Mouse (Mus musculus) embryonic facial prominence, embryonic 10.5 days (tissue): ENCODE data around the gene Use1. TPM values are rescaled to one million over a fixed set of nuclear protein-coding genes. Genes with fewer than 3 reads are reported as not detected.

Experiments used
- DNase-seq: peaks from one replicate; pipeline ENCODE4 v3.0.0-alpha.2; 2017; ENCODE audit warnings: low spot score
- H3K27ac ChIP-seq: fragments of 300-500 bp; sonication (generic); replicated peaks from 2 replicates; pipeline ENCODE4 v1.5.1; 2016; ENCODE audit warnings: mild to moderate bottlenecking
- H3K27me3 ChIP-seq: fragments of 300-500 bp; sonication (generic); replicated peaks from 2 replicates; pipeline ENCODE4 v1.6.1; 2016; ENCODE audit warnings: low read depth, mild to moderate bottlenecking; ENCODE audit not compliant: poor library complexity, severe bottlenecking
- H3K36me3 ChIP-seq: fragments of 300-500 bp; sonication (generic); replicated peaks from 2 replicates; pipeline ENCODE4 v1.6.1; 2016; ENCODE audit warnings: mild to moderate bottlenecking, moderate library complexity
- H3K4me1 ChIP-seq: fragments of 300-500 bp; sonication (generic); 2 replicates; pipeline ENCODE4 v1.6.1; 2016
- H3K4me3 ChIP-seq: fragments of 300-500 bp; sonication (generic); 2 replicates; pipeline ENCODE4 v1.5.1; 2016; ENCODE audit warnings: mild to moderate bottlenecking, moderate library complexity
- H3K9me3 ChIP-seq: fragments of 300-500 bp; sonication (generic); 2 replicates; pipeline ENCODE4 v1.6.1; 2016; ENCODE audit warnings: mild to moderate bottlenecking
- WGBS: fragments of 180-500 bp; shearing (Covaris S2); methylation state at CpG from one replicate; pipeline ENCODE4 v1.1.7; 2016; 5-methylcytosine and 5-hydroxymethylcytosine counted together
- polyA plus RNA-seq: library from polyadenylated mRNA; unstranded; fragments of >200 nt; fragmentation: Nextera tagmentation; extraction: Ambion mirVana; gene quantifications from 2 replicates; pipeline ENCODE4 v1.2.1, GENCODE M21; 2016

The Use1 gene
- polyA plus RNA-seq, 1 experiment from 2014 or later, result 84.3 TPM

GRCm38 (mm10) chr8:71380178-71381171 is 13.8 kb downstream of the Use1 start:
- H3K27ac ChIP-seq, result peak overlapping the region; percentile 97

GRCm38 (mm10) chr8:71381421-71381970 is 14.8 kb downstream of the Use1 start, which contains the start of gene Nr2f6:
Gene Nr2f6, minus strand, starts transcription at chr8:71381960.
- WGBS, result 4% methylated on average over 89 of the region's 89 CpGs
- H3K27me3 ChIP-seq, result peaks cover 14% of the 10 kb centered on the region
- no peaks in the 10 kb centered on the region for H3K9me3 ChIP-seq
- peak; percentile 88 for DNase-seq
- H3K27ac ChIP-seq, result peak within 1 kb of the TSS; percentile 97
- H3K4me1 ChIP-seq, result peaks cover 71% of the 10 kb centered on the region
- H3K36me3 ChIP-seq, result peaks cover 28% of the 10 kb centered on the region
- peak within 1 kb of the TSS; percentile 82 for H3K4me3 ChIP-seq

More at GRCm38 (mm10) chr8:71380178-71381171, 13.8 kb downstream of the Use1 start:
- DNase-seq, result peak; percentile 63
- peaks cover 79% of the 10 kb centered on the region for H3K4me1 ChIP-seq
- H3K4me3 ChIP-seq, result peak overlapping the region; percentile 82
- peaks cover 36% of the 10 kb centered on the region for H3K36me3 ChIP-seq
- peaks cover 19% of the 10 kb centered on the region for H3K27me3 ChIP-seq
- H3K9me3 ChIP-seq, result no peaks in the 10 kb centered on the region
- WGBS, result 1% methylated on average over 72 of the region's 72 CpGs

GRCm38 (mm10) chr8:71381971-71382961 is 15.6 kb downstream of the Use1 start:
- H3K27me3 ChIP-seq, result peaks cover 7% of the 10 kb centered on the region
- peaks cover 63% of the 10 kb centered on the region for H3K4me1 ChIP-seq
- WGBS, result 2% methylated on average over 64 of the region's 80 CpGs
- no peaks in the 10 kb centered on the region for H3K9me3 ChIP-seq
- H3K27ac ChIP-seq, result peak overlapping the region; percentile 97
- H3K4me3 ChIP-seq, result peak overlapping the region; percentile 82
- H3K36me3 ChIP-seq, result peaks cover 20% of the 10 kb centered on the region
- DNase-seq, result peak; percentile 96

GRCm38 (mm10) chr8:71383396-71383795 is 16.7 kb downstream of the Use1 start:
- 4% methylated on average over 12 of the region's 12 CpGs for WGBS
- DNase-seq, result no peak
- no peaks in the 10 kb centered on the region for H3K27me3 ChIP-seq
- peak overlapping the region; percentile 32 for H3K4me3 ChIP-seq
- H3K4me1 ChIP-seq, result peaks cover 53% of the 10 kb centered on the region
- H3K36me3 ChIP-seq, result peaks cover 9% of the 10 kb centered on the region
- H3K9me3 ChIP-seq, result no peaks in the 10 kb centered on the region
- H3K27ac ChIP-seq, result peak overlapping the region; percentile 97

- Histone ChIP-seq H3K36me3 (peaks cover 4% of the 10 kb centered on the region), H3K27ac (peak overlapping the region; percentile 97), H3K9me3 (no peaks in the 10 kb centered on the region), H3K4me3 (peak overlapping the region; percentile 32; the same call in 1 of the 2 replicates), H3K27me3 (no peaks in the 10 kb centered on the region), H3K4me1 (peaks cover 48% of the 10 kb centered on the region)
- WGBS, result 65% methylated on average over 3 of the region's 3 CpGs
- no peak for DNase-seq
Measured at GRCm38 (mm10) chr8:71383860-71384259, 17.2 kb downstream of the Use1 start.

- DNase-seq, result no peak
- Histone ChIP-seq H3K27me3 (no peaks in the 10 kb centered on the region), H3K4me1 (peaks cover 33% of the 10 kb centered on the region), H3K4me3 (peak overlapping the region; percentile 6; the same call in 1 of the 2 replicates), H3K9me3 (no peaks in the 10 kb centered on the region), H3K27ac (peak overlapping the region; percentile 44; the same call in 1 of the 2 replicates), H3K36me3 (no peaks in the 10 kb centered on the region)
- 73% methylated on average over 12 of the region's 12 CpGs for WGBS
Measured at GRCm38 (mm10) chr8:71385212-71385835, 18.7 kb downstream of the Use1 start.

- no peak for DNase-seq
- H3K27ac ChIP-seq, result no peak overlapping the region
- H3K36me3 ChIP-seq, result no peaks in the 10 kb centered on the region
- 79% methylated on average over 1 of the region's 1 CpGs for WGBS
- H3K9me3 ChIP-seq, result no peaks in the 10 kb centered on the region
- no peak overlapping the region for H3K4me3 ChIP-seq
- H3K27me3 ChIP-seq, result no peaks in the 10 kb centered on the region
- H3K4me1 ChIP-seq, result peaks cover 19% of the 10 kb centered on the region
Measured at GRCm38 (mm10) chr8:71388267-71388666, 21.6 kb downstream of the Use1 start.

- WGBS, result 84% methylated on average over 2 of the region's 2 CpGs
- no peak overlapping the region for H3K27ac ChIP-seq
Measured at GRCm38 (mm10) chr8:71391696-71392095, 25.0 kb downstream of the Use1 start.

GRCm38 (mm10) chr8:71392391-71392790 is 25.7 kb downstream of the Use1 start:
- Histone ChIP-seq H3K27ac (no peak overlapping the region), H3K4me1 (peaks cover 21% of the 10 kb centered on the region), H3K4me3 (no peak overlapping the region), H3K36me3 (no peaks in the 10 kb centered on the region), H3K27me3 (0 out of 2 replicates have a peak, but pooled peaks cover 3% of the 10 kb centered on the region), H3K9me3 (no peaks in the 10 kb centered on the region)
- 81% methylated on average over 5 of the region's 5 CpGs for WGBS
- no peak for DNase-seq

More at GRCm38 (mm10) chr8:71391696-71392095, 25.0 kb downstream of the Use1 start:
- Histone ChIP-seq H3K4me3 (no peak overlapping the region), H3K36me3 (no peaks in the 10 kb centered on the region), H3K9me3 (no peaks in the 10 kb centered on the region), H3K4me1 (peaks cover 18% of the 10 kb centered on the region), H3K27me3 (0 out of 2 replicates have a peak, but pooled peaks cover 3% of the 10 kb centered on the region)
- no peak for DNase-seq

- Histone ChIP-seq H3K27me3 (0 out of 2 replicates have a peak, but pooled peaks cover 3% of the 10 kb centered on the region), H3K4me3 (peak overlapping the region; percentile 25; the same call in 1 of the 2 replicates), H3K27ac (no peak overlapping the region; the same call in 1 of the 2 replicates), H3K9me3 (no peaks in the 10 kb centered on the region), H3K36me3 (no peaks in the 10 kb centered on the region), H3K4me1 (peaks cover 26% of the 10 kb centered on the region)
- WGBS, result 5% methylated on average over 3 of the region's 3 CpGs
- peak; percentile 72 for DNase-seq
Measured at GRCm38 (mm10) chr8:71392871-71393270, 26.2 kb downstream of the Use1 start.

- Histone ChIP-seq H3K4me3 (peak overlapping the region; percentile 88; the same call in 1 of the 2 replicates), H3K9me3 (no peaks in the 10 kb centered on the region), H3K27ac (peak overlapping the region; percentile 35; the same call in 1 of the 2 replicates), H3K4me1 (peaks cover 26% of the 10 kb centered on the region), H3K27me3 (0 out of 2 replicates have a peak, but pooled peaks cover 3% of the 10 kb centered on the region), H3K36me3 (peaks cover 14% of the 10 kb centered on the region)
- 83% methylated on average over 7 of the region's 7 CpGs for WGBS
- no peak for DNase-seq
Measured at GRCm38 (mm10) chr8:71394481-71394880, 27.8 kb downstream of the Use1 start.
